Mouse (Mus musculus) midbrain, postnatal 0 days (tissue): ENCODE measurements around the gene 2510009E07Rik. TPM values are rescaled to one million over a fixed set of nuclear protein-coding genes. Genes with fewer than 3 reads are reported as not detected.
A peak's percentile ranks its signal among the peaks of the same experiment; 100 is the strongest.

ENCODE experiments used
- ATAC-seq: fragments of 200-750 bp; cut with Nextera tagmentation; 2 replicates; pipeline ENCODE4 v1.8.0; 2017; ENCODE audit warnings: moderate number of reproducible peaks, mild to moderate bottlenecking, moderate TSS enrichment, moderate library complexity; ENCODE audit not compliant: low FRiP score
- DNase-seq: peaks from one replicate; pipeline ENCODE4 v3.0.0-alpha.2; 2015; ENCODE audit warnings: low spot score
- H3K27ac ChIP-seq: fragments of 300-500 bp; sonication (generic); 2 replicates; pipeline ENCODE4 v1.5.1; 2014; ENCODE audit warnings: low read depth, mild to moderate bottlenecking, low read length, mixed read lengths
- H3K27me3 ChIP-seq: fragments of 300-500 bp; sonication (generic); 2 replicates; pipeline ENCODE4 v1.6.1; 2014; ENCODE audit warnings: low read length, control low read depth, mixed read lengths; ENCODE audit not compliant: insufficient read depth
- H3K36me3 ChIP-seq: fragments of 300-500 bp; sonication (generic); 2 replicates; pipeline ENCODE4 v1.6.1; 2014; ENCODE audit warnings: low read length, control low read depth, mixed read lengths; ENCODE audit not compliant: insufficient read depth
- H3K4me1 ChIP-seq: fragments of 300-500 bp; sonication (generic); 2 replicates; pipeline ENCODE4 v1.6.1; 2014; ENCODE audit warnings: mild to moderate bottlenecking, control low read depth, antibody characterized with exemption, low read length, mixed read lengths; ENCODE audit not compliant: insufficient read depth
- H3K4me2 ChIP-seq: fragments of 300-500 bp; sonication (generic); 2 replicates; pipeline ENCODE4 v1.6.1; 2014; ENCODE audit warnings: low read depth, mild to moderate bottlenecking, low read length, mixed read lengths; ENCODE audit not compliant: poor library complexity, severe bottlenecking
- H3K4me3 ChIP-seq: fragments of 300-500 bp; sonication (generic); 2 replicates; pipeline ENCODE4 v1.5.1; 2014; ENCODE audit warnings: low read depth, mild to moderate bottlenecking, low read length, moderate library complexity
- H3K9ac ChIP-seq: fragments of 300-500 bp; sonication (generic); replicated peaks from 2 replicates; pipeline ENCODE4 v1.6.1; 2014; ENCODE audit warnings: mild to moderate bottlenecking, low read length, moderate library complexity, mixed read lengths; ENCODE audit not compliant: poor library complexity, severe bottlenecking
- H3K9me3 ChIP-seq: fragments of 300-500 bp; sonication (generic); 2 replicates; pipeline ENCODE4 v1.6.1; 2016; ENCODE audit warnings: low read length, control low read depth
- CTCF ChIP-seq: IDR thresholded peaks from 2 replicates; pipeline ENCODE4 v1.5.1; 2016; ENCODE audit warnings: antibody characterized with exemption, mild to moderate bottlenecking
- WGBS: fragments of 180-500 bp; shearing (Covaris S2); extraction: QIAGEN DNeasy Blood & Tissue Kit; methylation state at CpG from one replicate; pipeline ENCODE4 v1.1.7; 2014; 5-methylcytosine and 5-hydroxymethylcytosine counted together
- polyA plus RNA-seq: library from polyadenylated mRNA; unstranded; fragments of >200 nt; fragmentation: Nextera tagmentation; extraction: Ambion mirVana; gene quantifications from 2 replicates; pipeline ENCODE4 v1.2.1, GENCODE M21; 2015
- total RNA-seq: library from RNA; depleted of rRNA; stranded (reverse); fragments of >200 nt; gene quantifications from 2 replicates; pipeline ENCODE4 v1.2.3, GENCODE M21; 2014

The 2510009E07Rik gene
- total and polyA plus RNA-seq, 2 experiments from 2014 or later: 37.0 to 48.7 TPM

- peak; percentile 37 for DNase-seq
- H3K36me3 ChIP-seq: no peaks in the 10 kb centered on the region
- no peak overlapping the region for H3K4me3 ChIP-seq
- no peak overlapping the region for H3K9ac ChIP-seq
- WGBS: 56% methylated on average over 6 of the region's 6 CpGs
- H3K4me1 ChIP-seq: no peaks in the 10 kb centered on the region
- no peak overlapping the region for H3K4me2 ChIP-seq
- H3K9me3 ChIP-seq: no peaks in the 10 kb centered on the region
- H3K27ac ChIP-seq: no peak overlapping the region
- no peak for TF ChIP-seq CTCF
- no peak for ATAC-seq
- H3K27me3 ChIP-seq: no peaks in the 10 kb centered on the region
Measured at GRCm38 (mm10) chr16:21627248-21627647, 67.2 kb downstream of the 2510009E07Rik start.

DNA sequence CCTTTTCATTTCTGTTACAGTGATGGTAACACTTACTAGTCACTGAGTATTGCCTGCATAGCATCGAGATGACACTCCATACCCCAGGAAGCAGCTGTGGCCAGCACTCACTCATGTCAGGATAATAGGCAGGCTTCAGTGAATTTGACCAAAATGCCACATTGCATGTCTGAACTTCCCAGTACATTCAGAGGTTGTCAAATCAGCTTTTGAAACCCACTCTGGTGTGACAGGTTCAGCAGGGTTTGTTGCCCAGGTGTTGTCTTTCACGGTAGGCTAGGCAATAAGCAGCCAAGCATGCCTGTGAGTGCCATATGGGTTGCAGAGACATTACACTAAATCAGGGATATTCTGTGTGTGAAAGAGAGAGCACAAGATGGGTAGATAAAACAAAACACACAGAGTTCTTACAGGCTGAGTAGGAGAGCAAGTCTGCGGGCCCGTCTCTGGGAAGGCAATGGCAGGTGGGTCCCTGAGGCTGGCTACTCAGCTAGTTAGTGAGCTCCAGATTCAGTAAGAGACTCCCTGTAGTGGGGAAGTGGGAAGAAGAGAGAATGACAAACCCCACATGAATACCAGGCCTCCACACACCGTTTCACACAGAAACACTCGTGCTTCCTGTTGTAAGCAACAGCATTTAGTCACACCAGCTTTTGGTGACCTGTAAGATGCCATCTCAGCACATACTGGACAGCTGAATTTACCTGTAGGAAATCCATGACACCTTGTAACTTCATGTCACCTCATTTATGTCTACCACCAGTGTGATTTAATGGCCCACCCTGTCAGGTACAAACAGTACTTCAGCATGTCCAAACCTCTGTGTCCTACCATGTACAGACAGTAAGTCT lies 68.5 kb downstream of the 2510009E07Rik start:
- no peaks in the 10 kb centered on the region for H3K36me3 ChIP-seq
- no peaks in the 10 kb centered on the region for H3K4me1 ChIP-seq
- H3K4me2 ChIP-seq: no peak overlapping the region
- no peaks in the 10 kb centered on the region for H3K27me3 ChIP-seq
- TF ChIP-seq CTCF: no peak
- no peak overlapping the region for H3K4me3 ChIP-seq
- ATAC-seq (no peak), DNase-seq (peak; percentile 76)
- WGBS: 50% methylated on average over 6 of the region's 6 CpGs
- no peak overlapping the region for H3K27ac ChIP-seq
- H3K9ac ChIP-seq: no peak overlapping the region
- H3K9me3 ChIP-seq: no peaks in the 10 kb centered on the region

- DNase-seq: no peak
- no peak for ATAC-seq
- 88% methylated on average over 2 of the region's 2 CpGs for WGBS
Measured at GRCm38 (mm10) chr16:21620630-21621029, 73.8 kb downstream of the 2510009E07Rik start.

GRCm38 (mm10) chr16:21615802-21616201 lies 78.7 kb downstream of the 2510009E07Rik start:
- Histone ChIP-seq H3K4me1 (no peaks in the 10 kb centered on the region), H3K9ac (no peak overlapping the region), H3K4me3 (no peak overlapping the region), H3K27me3 (no peaks in the 10 kb centered on the region), H3K36me3 (no peaks in the 10 kb centered on the region), H3K9me3 (no peaks in the 10 kb centered on the region), H3K27ac (no peak overlapping the region), H3K4me2 (no peak overlapping the region)
- peak; percentile 73 for TF ChIP-seq CTCF
- 52% methylated on average over 7 of the region's 7 CpGs for WGBS
- DNase-seq (peak; percentile 64), ATAC-seq (no peak)

More at GRCm38 (mm10) chr16:21620630-21621029, 73.8 kb downstream of the 2510009E07Rik start:
- no peaks in the 10 kb centered on the region for H3K9me3 ChIP-seq
- no peaks in the 10 kb centered on the region for H3K4me1 ChIP-seq
- H3K27ac ChIP-seq: no peak overlapping the region
- no peak for TF ChIP-seq CTCF
- no peak overlapping the region for H3K4me3 ChIP-seq
- no peak overlapping the region for H3K4me2 ChIP-seq
- H3K27me3 ChIP-seq: no peaks in the 10 kb centered on the region
- H3K36me3 ChIP-seq: no peaks in the 10 kb centered on the region
- H3K9ac ChIP-seq: no peak overlapping the region

DNA sequence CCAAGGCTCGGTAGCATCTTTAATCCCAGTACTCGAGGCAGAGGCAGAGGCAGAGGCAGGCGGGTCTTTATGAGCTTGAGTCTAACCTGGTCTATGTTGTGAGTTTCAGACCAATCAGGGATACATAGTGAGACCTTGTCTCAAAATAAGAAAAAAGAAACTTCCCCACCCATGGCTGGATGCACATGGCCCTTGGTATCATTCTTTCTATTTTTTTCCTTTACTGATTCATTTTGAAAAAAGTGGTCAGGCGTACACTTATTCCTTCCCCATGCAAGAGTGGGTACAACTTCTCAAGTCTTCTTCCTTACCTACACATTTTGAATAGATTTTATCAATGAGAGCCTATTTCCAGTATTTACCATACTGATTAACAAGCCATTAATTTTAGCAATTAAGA lies 84.0 kb downstream of the 2510009E07Rik start:
- 91% methylated on average over 4 of the region's 4 CpGs for WGBS
- Histone ChIP-seq H3K27me3 (no peaks in the 10 kb centered on the region), H3K9me3 (no peaks in the 10 kb centered on the region), H3K9ac (no peak overlapping the region), H3K36me3 (no peaks in the 10 kb centered on the region), H3K4me2 (no peak overlapping the region), H3K4me1 (no peaks in the 10 kb centered on the region), H3K27ac (no peak overlapping the region), H3K4me3 (no peak overlapping the region)
- TF ChIP-seq CTCF: no peak
- no peak for ATAC-seq
- DNase-seq: no peak

DNA sequence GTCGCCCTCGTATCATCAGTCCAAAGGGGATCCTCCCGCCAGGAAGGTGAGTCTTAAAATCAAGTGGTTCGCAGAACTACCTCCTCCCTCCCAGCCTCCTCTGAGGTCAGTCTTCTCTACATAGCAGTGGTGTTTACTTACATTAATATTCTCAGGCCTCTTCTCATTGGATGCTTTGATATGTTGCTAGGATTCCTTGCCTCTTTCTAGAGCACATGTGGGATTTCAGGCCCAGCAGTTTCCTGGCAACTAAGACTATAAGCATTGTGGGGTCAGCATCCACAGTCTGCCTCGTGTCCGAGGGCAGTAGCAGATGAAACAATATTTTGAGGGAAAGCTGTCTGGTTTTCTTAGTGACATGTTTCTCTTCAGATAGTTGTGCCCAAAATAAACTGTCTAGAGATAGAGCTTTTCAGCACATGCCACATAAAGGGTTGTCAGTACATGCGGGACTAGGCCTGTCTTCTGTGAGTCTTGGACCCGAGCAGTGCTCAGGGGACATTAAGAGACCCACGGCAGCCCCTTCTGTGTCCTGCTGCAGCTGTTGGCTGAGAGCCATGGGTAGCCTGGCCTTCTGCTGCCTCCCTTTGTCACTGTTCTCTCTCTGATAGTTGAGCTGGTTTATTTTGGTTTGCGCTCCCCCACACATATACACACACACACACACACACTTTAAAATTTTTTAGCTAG lies 86.1 kb downstream of the 2510009E07Rik start:
- H3K4me2 ChIP-seq: no peak overlapping the region
- no peak overlapping the region for H3K27ac ChIP-seq
- no peaks in the 10 kb centered on the region for H3K36me3 ChIP-seq
- no peak for TF ChIP-seq CTCF
- no peaks in the 10 kb centered on the region for H3K4me1 ChIP-seq
- 54% methylated on average over 10 of the region's 10 CpGs for WGBS
- H3K27me3 ChIP-seq: no peaks in the 10 kb centered on the region
- DNase-seq (peak; percentile 63), ATAC-seq (no peak)
- H3K4me3 ChIP-seq: no peak overlapping the region
- no peaks in the 10 kb centered on the region for H3K9me3 ChIP-seq
- no peak overlapping the region for H3K9ac ChIP-seq
